Mouse (Mus musculus) small intestine, adult 2 months (tissue): ENCODE measurements around the gene Rhox2f.
"Not testable (repeated sequence)": the region's sequence is repeated elsewhere in the genome, so short reads cannot be mapped to it uniquely, and the experiment has no call there.

ENCODE experiments used
- CTCF ChIP-seq: fragments of 200-500 bp; IDR thresholded peaks from 2 replicates; pipeline ENCODE4 v1.5.1; 2012; ENCODE audit warnings: low read depth, mild to moderate bottlenecking, control low read depth, inconsistent platforms, low read length, moderate library complexity, mixed read lengths; ENCODE audit not compliant: insufficient replicate concordance, insufficient read length; ENCODE audit errors: extremely low read depth
- POLR2A ChIP-seq: fragments of 200-500 bp; IDR thresholded peaks from 2 replicates; pipeline ENCODE4 v1.6.1; 2012; ENCODE audit warnings: low read depth, mild to moderate bottlenecking, control low read depth, inconsistent platforms, low read length, moderate library complexity

DNA sequence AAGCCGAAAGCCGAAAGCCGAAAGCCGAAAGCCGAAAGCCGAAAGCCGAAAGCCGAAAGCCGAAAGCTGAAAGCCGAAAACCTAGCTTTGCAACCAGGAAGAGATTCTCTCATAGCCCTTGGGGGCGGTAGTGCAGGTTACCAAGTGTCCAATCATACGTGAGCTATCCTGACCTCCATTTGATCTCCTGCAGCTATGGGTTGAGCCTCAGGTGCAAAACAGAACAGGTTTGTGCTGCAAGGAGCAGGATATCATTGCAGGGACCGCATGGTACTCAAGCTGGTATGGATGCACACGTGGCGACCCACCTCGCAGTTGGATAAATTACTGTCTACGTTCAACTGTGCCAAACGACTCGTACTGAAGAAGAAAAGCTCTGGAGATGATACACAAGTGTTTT is 36.4 kb downstream of the Rhox2f start, which contains the start of gene Rhox4f:
- not testable (repeated sequence) for TF ChIP-seq CTCF, POLR2A
